Mouse (Mus musculus) adrenal gland (tissue): ENCODE results near the gene Gm17521.
"Not testable (repeated sequence)": the region's sequence is repeated elsewhere in the genome, so short reads cannot be mapped to it uniquely, and the experiment has no call there.

Experiments
- intact Hi-C: fragments of 180-260 bp; cut with DNase I; formaldehyde crosslinking; loops from one replicate; pipeline ENCODE4 v1.15.1; 2025
- long read RNA-seq, 2 experiments: library from polyadenylated mRNA; unstranded; transcript quantifications; one replicate each; pipeline ENCODE4 v2.0.0; 2020; ENCODE audit warnings: borderline replicate concordance in 1 of 2; ENCODE audit not compliant: insufficient replicate concordance in 1 of 2

Gene Gm17521
- long read RNA-seq, experiment 1: 0 reads
- long read RNA-seq, experiment 2: 0 reads

GRCm38 (mm10) chrX:123029569-123029968 is at the start of gene Gm17521:
Gene Gm17521 (minus strand): TSS chrX:123029669.
- intact Hi-C loops: not testable (repeated sequence)

DNA sequence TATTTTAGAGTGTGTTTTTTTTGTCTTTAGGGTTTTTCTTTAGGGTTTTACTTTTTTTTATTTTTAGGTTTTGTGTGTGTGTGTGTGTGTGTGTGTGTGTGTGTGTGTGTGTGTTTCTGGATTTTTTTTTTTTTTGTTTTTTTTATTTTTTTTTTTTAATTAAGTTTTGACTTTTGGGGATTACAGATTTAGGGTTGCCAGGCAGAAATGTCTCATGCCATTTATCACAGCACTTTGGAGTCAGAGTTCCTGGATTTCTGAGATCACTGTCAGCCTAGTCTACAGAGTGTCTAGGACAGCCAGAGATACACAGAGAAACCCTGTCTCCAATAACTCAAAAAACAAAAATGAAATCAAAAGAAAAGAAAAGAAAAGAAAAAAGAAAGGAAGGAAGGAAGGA is 14.5 kb upstream of the Gm17521 start:
- intact Hi-C loops: no loop called here

- intact Hi-C loops: no loop called here
These were observed 14.0 kb upstream of the Gm17521 start for GRCm38 (mm10) chrX:123043516-123043915.
